Mouse (Mus musculus): ENCODE measurements around the gene Arv1.

Arv1 gene

GRCm38 (mm10) chr8:124721862-124722515, at the start of gene Arv1, which contains the start of gene Ttc13:
Gene Arv1, plus strand, starts transcription at chr8:124722139.
Gene Ttc13, minus strand, starts transcription at chr8:124721983.
- DNase-seq (ENCODE audit: low spot score in 2 of 2), result peak; percentile 93 to 94

GRCm38 (mm10) chr8:124672345-124672744, 49.6 kb upstream of the Arv1 start:
- no peak for DNase-seq (ENCODE audit: low spot score in 2 of 2)

GRCm38 (mm10) chr8:124676661-124677060, 45.3 kb upstream of the Arv1 start:
- DNase-seq (ENCODE audit: low spot score in 2 of 2), result no peak

- DNase-seq (ENCODE audit: low spot score in 2 of 2), result no peak
These were observed 44.9 kb upstream of the Arv1 start for GRCm38 (mm10) chr8:124677078-124677477.

- DNase-seq (ENCODE audit: low spot score in 2 of 2), result peak in 1 of 2 experiments; percentile 53
These were observed 44.5 kb upstream of the Arv1 start for GRCm38 (mm10) chr8:124677486-124677885.

GRCm38 (mm10) chr8:124678246-124678645, 43.7 kb upstream of the Arv1 start:
- no peak for DNase-seq (ENCODE audit: low spot score in 2 of 2)

- DNase-seq (ENCODE audit: low spot score in 2 of 2), result no peak
These were observed 40.7 kb upstream of the Arv1 start for GRCm38 (mm10) chr8:124681077-124681791.

- no peak for DNase-seq (ENCODE audit: low spot score in 2 of 2)
These were observed 40.2 kb upstream of the Arv1 start for GRCm38 (mm10) chr8:124681792-124682157.

GRCm38 (mm10) chr8:124682218-124682617, 39.7 kb upstream of the Arv1 start:
- DNase-seq (ENCODE audit: low spot score in 2 of 2), result no peak

GRCm38 (mm10) chr8:124688899-124689298, 33.0 kb upstream of the Arv1 start:
- DNase-seq (ENCODE audit: low spot score in 2 of 2), result no peak

GRCm38 (mm10) chr8:124691706-124692105, 30.2 kb upstream of the Arv1 start:
- no peak for DNase-seq (ENCODE audit: low spot score in 2 of 2)

- DNase-seq (ENCODE audit: low spot score in 2 of 2), result no peak
These were observed 26.4 kb upstream of the Arv1 start for GRCm38 (mm10) chr8:124695424-124696100.

GRCm38 (mm10) chr8:124700271-124700670, 21.7 kb upstream of the Arv1 start:
- peak in 1 of 2 experiments; percentile 26 for DNase-seq (ENCODE audit: low spot score in 2 of 2)

- peak; percentile 77 to 79 for DNase-seq (ENCODE audit: low spot score in 2 of 2)
These were observed 20.9 kb upstream of the Arv1 start for GRCm38 (mm10) chr8:124701023-124701422.

- DNase-seq (ENCODE audit: low spot score in 2 of 2), result no peak
These were observed 19.8 kb upstream of the Arv1 start for GRCm38 (mm10) chr8:124702183-124702582.

- peak; percentile 46 to 65 for DNase-seq (ENCODE audit: low spot score in 2 of 2)
These were observed 18.4 kb upstream of the Arv1 start for GRCm38 (mm10) chr8:124703526-124703925.

- DNase-seq (ENCODE audit: low spot score in 2 of 2), result no peak
These were observed 17.6 kb upstream of the Arv1 start for GRCm38 (mm10) chr8:124704376-124704775.

GRCm38 (mm10) chr8:124705823-124706222, 16.1 kb upstream of the Arv1 start:
- no peak for DNase-seq (ENCODE audit: low spot score in 2 of 2)

- no peak for DNase-seq (ENCODE audit: low spot score in 2 of 2)
These were observed 8.7 kb upstream of the Arv1 start for GRCm38 (mm10) chr8:124713207-124713606.

- DNase-seq (ENCODE audit: low spot score in 2 of 2), result no peak
These were observed 6.2 kb upstream of the Arv1 start for GRCm38 (mm10) chr8:124715736-124716135.

- peak; percentile 16 to 35 for DNase-seq (ENCODE audit: low spot score in 2 of 2)
These were observed 1.8 kb upstream of the Arv1 start for GRCm38 (mm10) chr8:124720133-124720532.

- no peak for DNase-seq (ENCODE audit: low spot score in 2 of 2)
These were observed 739 bp upstream of the Arv1 start for GRCm38 (mm10) chr8:124720938-124721861.
